Mouse (Mus musculus): ENCODE measurements around the gene Slc35e1. TPM values are rescaled to one million over a fixed set of nuclear protein-coding genes. Genes with fewer than 3 reads are reported as not detected.

The Slc35e1 gene
- total RNA-seq (2014; rRNA removed; ENCODE audit: low replicate concordance) (34.2 and 35.7 TPM in 2 replicates), polyA plus RNA-seq (2015; fragmentation: Nextera tagmentation; extraction: Ambion mirVana) (6.7 and 7.7 TPM in 2 replicates)

GRCm38 (mm10) chr8:72491680-72492621, at the start of gene Slc35e1:
Gene Slc35e1 (minus strand): TSS chr8:72492614.
- Histone ChIP-seq H3K27ac (ENCODE audit: low read depth) (peak within 1 kb of the TSS; percentile 83), H3K4me2 (ENCODE audit: low read depth, low read length) (peak within 1 kb of the TSS; percentile 92), H3K27me3 (ENCODE audit: control insufficient read depth, insufficient read depth, low read length) (no peaks in the 10 kb centered on the region), H3K4me1 (ENCODE audit: control insufficient read depth, insufficient read depth) (peaks cover 20% of the 10 kb centered on the region), H3K9me3 (replicated peaks; ENCODE audit: control insufficient read depth, low read length) (no peaks in the 10 kb centered on the region), H3K36me3 (replicated peaks; ENCODE audit: control insufficient read depth, insufficient read depth, low read length) (peaks cover 39% of the 10 kb centered on the region), H3K9ac (replicated peaks; ENCODE audit: low read depth, low read length) (peak within 1 kb of the TSS; percentile 86), H3K4me3 (ENCODE audit: low read depth, low read length) (peak within 1 kb of the TSS; percentile 79)
- TF ChIP-seq EP300 (IDR thresholded peaks at IDR 0.05; ENCODE audit: low read depth): no peak
- ATAC-seq (ENCODE audit: insufficient read depth, low read depth) (peak; percentile 21), DNase-seq (ENCODE audit: low spot score) (no peak)
- under 1% methylated on average over 77 of the region's 98 CpGs for WGBS

- no peak for DNase-seq (ENCODE audit: low spot score)
- Histone ChIP-seq H3K9me3 (replicated peaks; ENCODE audit: control insufficient read depth, low read length) (no peaks in the 10 kb centered on the region), H3K4me3 (ENCODE audit: low read depth, low read length) (no peak overlapping the region), H3K27me3 (ENCODE audit: control insufficient read depth, insufficient read depth, low read length) (no peaks in the 10 kb centered on the region), H3K4me2 (ENCODE audit: low read depth, low read length) (no peak overlapping the region), H3K27ac (ENCODE audit: low read depth) (no peak overlapping the region), H3K9ac (replicated peaks; ENCODE audit: low read depth, low read length) (no peak overlapping the region), H3K36me3 (replicated peaks; ENCODE audit: control insufficient read depth, insufficient read depth, low read length) (peaks cover 3% of the 10 kb centered on the region; the same call in 1 of the 2 replicates), H3K4me1 (ENCODE audit: control insufficient read depth, insufficient read depth) (no peaks in the 10 kb centered on the region)
- TF ChIP-seq CTCF (IDR thresholded peaks at IDR 0.05; ENCODE audit: low read depth) (peak; percentile 33), EP300 (IDR thresholded peaks at IDR 0.05; ENCODE audit: low read depth) (no peak)
- ATAC-seq (ENCODE audit: insufficient read depth, low read depth): no peak
Observed at GRCm38 (mm10) chr8:72539234-72539633, 46.8 kb upstream of the Slc35e1 start.

- Histone ChIP-seq H3K4me3 (ENCODE audit: low read depth, low read length) (no peak overlapping the region), H3K4me2 (ENCODE audit: low read depth, low read length) (no peak overlapping the region), H3K9me3 (replicated peaks; ENCODE audit: control insufficient read depth, low read length) (no peaks in the 10 kb centered on the region), H3K36me3 (replicated peaks; ENCODE audit: control insufficient read depth, insufficient read depth, low read length) (peaks cover 3% of the 10 kb centered on the region; the same call in 1 of the 2 replicates), H3K27me3 (ENCODE audit: control insufficient read depth, insufficient read depth, low read length) (no peaks in the 10 kb centered on the region), H3K9ac (replicated peaks; ENCODE audit: low read depth, low read length) (no peak overlapping the region), H3K4me1 (ENCODE audit: control insufficient read depth, insufficient read depth) (peaks cover 3% of the 10 kb centered on the region; the same call in 1 of the 2 replicates), H3K27ac (ENCODE audit: low read depth) (no peak overlapping the region)
- DNase-seq (ENCODE audit: low spot score) (no peak), ATAC-seq (ENCODE audit: insufficient read depth, low read depth) (no peak)
- no peak for TF ChIP-seq CTCF (IDR thresholded peaks at IDR 0.05; ENCODE audit: low read depth)
- no peak for TF ChIP-seq EP300 (IDR thresholded peaks at IDR 0.05; ENCODE audit: low read depth)
- WGBS: 92% methylated on average over 3 of the region's 3 CpGs
Observed at GRCm38 (mm10) chr8:72534888-72535287, 42.5 kb upstream of the Slc35e1 start.

GRCm38 (mm10) chr8:72532103-72532502, 39.7 kb upstream of the Slc35e1 start:
- Histone ChIP-seq H3K36me3 (replicated peaks; ENCODE audit: control insufficient read depth, insufficient read depth, low read length) (peaks cover 3% of the 10 kb centered on the region; the same call in 1 of the 2 replicates), H3K4me3 (ENCODE audit: low read depth, low read length) (no peak overlapping the region), H3K4me1 (ENCODE audit: control insufficient read depth, insufficient read depth) (peaks cover 3% of the 10 kb centered on the region; the same call in 1 of the 2 replicates), H3K4me2 (ENCODE audit: low read depth, low read length) (no peak overlapping the region), H3K9ac (replicated peaks; ENCODE audit: low read depth, low read length) (no peak overlapping the region), H3K27me3 (ENCODE audit: control insufficient read depth, insufficient read depth, low read length) (no peaks in the 10 kb centered on the region), H3K27ac (ENCODE audit: low read depth) (no peak overlapping the region), H3K9me3 (replicated peaks; ENCODE audit: control insufficient read depth, low read length) (no peaks in the 10 kb centered on the region)
- ATAC-seq (ENCODE audit: insufficient read depth, low read depth): no peak
- WGBS: 55% methylated on average over 1 of the region's 1 CpGs
- TF ChIP-seq EP300 (IDR thresholded peaks at IDR 0.05; ENCODE audit: low read depth) (no peak), CTCF (IDR thresholded peaks at IDR 0.05; ENCODE audit: low read depth) (no peak)
- no peak for DNase-seq (ENCODE audit: low spot score)

GRCm38 (mm10) chr8:72521888-72522287, 29.5 kb upstream of the Slc35e1 start:
- ATAC-seq (ENCODE audit: insufficient read depth, low read depth): no peak
- H3K9ac ChIP-seq (replicated peaks; ENCODE audit: low read depth, low read length): no peak overlapping the region
- TF ChIP-seq CTCF (IDR thresholded peaks at IDR 0.05; ENCODE audit: low read depth): no peak
- TF ChIP-seq EP300 (IDR thresholded peaks at IDR 0.05; ENCODE audit: low read depth): no peak

More at GRCm38 (mm10) chr8:72521888-72522287, 29.5 kb upstream of the Slc35e1 start:
- no peaks in the 10 kb centered on the region for H3K36me3 ChIP-seq (replicated peaks; ENCODE audit: control insufficient read depth, insufficient read depth, low read length)
- H3K27me3 ChIP-seq (ENCODE audit: control insufficient read depth, insufficient read depth, low read length): no peaks in the 10 kb centered on the region
- no peak for DNase-seq (ENCODE audit: low spot score)
- H3K27ac ChIP-seq (ENCODE audit: low read depth): no peak overlapping the region
- H3K4me1 ChIP-seq (ENCODE audit: control insufficient read depth, insufficient read depth): peaks cover 17% of the 10 kb centered on the region
- no peaks in the 10 kb centered on the region for H3K9me3 ChIP-seq (replicated peaks; ENCODE audit: control insufficient read depth, low read length)
- H3K4me2 ChIP-seq (ENCODE audit: low read depth, low read length): no peak overlapping the region
- no peak overlapping the region for H3K4me3 ChIP-seq (ENCODE audit: low read depth, low read length)
